Mouse (Mus musculus) layer of hippocampus, adult 18-20 months (tissue): ENCODE data around the gene Dcst2. TPM values are rescaled to one million over a fixed set of nuclear protein-coding genes. Genes with fewer than 3 reads are reported as not detected.

Experiments used
- DNase-seq, 2 experiments: peaks; one replicate each; pipeline ENCODE4 v3.0.0; 2022; ENCODE audit warnings: low spot score in 2 of 2
- total RNA-seq, 2 experiments: library from RNA; stranded (reverse); gene quantifications; 2 replicates each; pipeline ENCODE4 v1.2.3; 2021

Dcst2 gene
- total RNA-seq, 2 experiments from 2014 or later = 0.22 to 0.41 TPM

DNA sequence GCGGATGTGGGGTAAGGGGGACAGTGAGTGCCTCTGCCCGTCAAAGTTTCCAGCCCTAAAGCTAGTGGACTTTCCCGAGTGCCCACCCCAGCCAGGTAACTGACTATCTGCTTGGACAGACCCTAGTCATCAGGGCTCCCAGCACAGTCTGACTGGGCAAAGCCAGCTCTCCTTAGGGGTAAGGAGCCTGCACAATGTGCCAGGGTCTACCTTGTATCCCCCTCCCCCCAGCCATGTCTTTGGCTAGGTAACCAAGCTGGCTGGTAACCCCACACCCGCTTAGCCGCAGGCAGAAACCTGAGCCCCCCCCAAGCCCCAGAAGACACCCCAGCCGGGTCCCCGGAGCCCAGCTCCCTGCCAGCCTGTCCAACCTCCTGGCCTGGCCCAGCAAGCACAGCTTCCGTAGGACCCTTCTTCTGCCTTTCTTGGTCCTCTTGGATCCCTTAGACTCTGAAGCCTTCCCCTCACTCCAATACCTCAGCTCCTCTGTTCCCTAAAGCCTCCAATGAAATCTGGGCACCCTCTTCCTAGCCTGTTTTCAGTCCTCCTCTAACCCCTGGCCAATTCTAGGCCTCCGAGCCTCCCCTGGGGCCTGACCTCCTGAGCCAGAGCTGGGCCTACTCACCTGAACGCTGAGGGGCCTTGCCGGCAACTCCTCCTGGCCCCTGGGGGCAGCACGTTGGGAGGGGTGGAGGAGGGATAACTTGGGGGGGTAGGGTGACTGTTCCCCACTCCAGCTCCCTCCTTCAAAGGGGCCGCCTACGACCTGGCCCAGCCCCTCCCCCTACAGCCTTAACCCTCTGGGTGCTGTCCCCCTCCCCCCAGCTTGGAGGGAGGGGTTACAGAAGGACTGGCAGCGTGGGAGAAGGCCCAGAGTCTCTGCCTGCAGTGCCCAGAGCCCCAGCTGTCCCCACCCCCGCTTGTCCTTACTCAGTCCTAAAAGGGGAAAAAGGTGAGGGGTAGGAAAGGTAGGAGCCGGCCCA, 25.0 kb downstream of the Dcst2 start:
- DNase-seq = no peak

DNA sequence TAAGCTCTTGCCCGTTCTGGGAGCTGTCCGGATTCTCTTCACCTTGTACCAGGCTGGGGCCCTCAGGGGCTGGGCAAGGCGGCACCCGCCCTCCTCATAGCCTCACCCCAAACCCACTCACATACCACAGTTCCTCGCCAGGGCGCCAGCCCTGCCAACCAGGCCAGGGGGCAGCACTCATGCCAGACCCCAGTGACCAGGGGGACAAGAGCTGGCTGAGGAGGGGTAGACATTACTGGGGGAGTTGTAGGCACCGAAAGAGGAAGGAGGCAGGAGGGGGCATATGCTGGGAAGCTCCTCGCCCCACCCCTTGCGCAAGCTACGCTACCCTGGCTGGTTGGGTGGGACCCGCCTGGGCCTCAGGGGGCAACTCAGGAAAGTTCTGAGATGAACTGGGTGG, 25.9 kb downstream of the Dcst2 start:
- no peak for DNase-seq

DNA sequence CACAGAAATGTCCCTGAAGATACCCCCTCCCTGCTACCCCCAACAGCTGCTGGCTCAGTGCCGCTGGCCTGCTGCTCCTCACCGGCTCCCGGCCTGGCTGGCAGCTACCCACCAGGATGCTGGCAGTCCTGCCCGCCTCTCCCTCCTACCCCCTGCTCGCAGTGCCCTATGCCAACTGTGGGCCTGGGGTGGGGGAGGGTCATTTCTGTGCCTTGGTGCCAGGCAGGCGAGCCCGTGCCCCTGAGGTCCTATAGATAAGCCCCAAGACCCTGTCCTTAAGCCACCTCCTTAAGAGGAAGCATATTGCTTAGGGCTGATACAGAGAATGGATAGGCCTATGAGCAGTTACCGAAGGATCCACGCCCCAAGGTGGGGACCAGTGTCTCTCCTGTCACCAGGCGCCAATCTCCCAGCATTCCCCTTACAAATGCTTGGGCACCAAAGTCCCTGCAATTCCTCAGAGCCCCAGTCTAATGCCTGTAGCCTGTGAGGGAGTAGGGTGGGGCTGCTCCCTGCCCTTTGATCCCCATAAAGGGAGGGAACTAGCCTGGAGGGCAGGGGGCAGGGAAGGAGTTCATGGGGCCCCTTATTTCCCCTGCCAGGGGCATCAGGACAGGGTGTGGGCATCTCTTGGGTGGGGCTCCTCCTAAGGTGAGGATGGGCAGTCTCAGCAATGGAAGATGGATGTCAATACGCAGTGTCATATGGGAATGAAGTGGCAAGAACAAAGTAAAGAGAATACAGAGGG, 26.5 kb downstream of the Dcst2 start:
- DNase-seq = no peak

DNA sequence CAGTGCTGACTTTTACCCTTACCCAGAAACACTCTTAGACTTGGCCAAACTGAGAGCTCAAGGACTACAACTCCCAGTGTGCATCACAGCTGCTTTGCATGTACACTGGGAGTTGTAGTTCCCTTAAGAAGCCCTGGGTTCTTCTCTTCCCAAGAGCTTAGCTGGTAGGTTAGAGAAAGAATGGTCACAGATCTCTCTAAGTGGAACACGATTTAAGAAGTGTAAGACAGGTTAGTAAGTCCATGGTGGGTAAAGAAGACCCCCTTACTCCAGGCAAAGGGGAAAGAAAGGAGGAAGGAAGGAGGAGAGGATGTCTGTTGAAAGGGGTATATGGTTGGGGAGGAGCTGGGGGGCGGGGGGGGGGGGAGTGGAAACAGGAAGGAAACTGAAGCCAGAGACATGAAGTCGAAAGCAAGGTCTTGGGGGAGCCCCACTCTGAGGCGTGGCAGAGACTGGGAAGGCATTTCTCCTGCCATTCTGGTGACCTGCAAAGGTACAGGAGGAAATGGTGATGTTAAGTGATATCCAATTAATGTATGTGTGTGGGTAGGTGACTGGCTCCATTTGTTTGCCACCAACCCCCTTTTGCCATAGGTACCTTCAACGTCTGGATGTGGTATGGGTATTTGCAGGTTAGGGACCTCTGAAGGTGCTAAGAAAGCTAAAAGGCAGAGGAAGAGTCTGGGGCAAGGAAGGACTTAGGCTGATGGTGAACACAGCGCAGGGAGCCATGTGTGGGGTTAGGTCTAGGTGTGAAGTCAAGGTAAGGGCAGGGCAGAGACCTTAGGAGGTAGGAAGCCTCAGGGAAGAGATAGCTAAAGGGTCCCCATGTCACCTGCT, 27.3 kb downstream of the Dcst2 start:
- peak in 1 of 2 experiments; percentile 57 for DNase-seq

DNA sequence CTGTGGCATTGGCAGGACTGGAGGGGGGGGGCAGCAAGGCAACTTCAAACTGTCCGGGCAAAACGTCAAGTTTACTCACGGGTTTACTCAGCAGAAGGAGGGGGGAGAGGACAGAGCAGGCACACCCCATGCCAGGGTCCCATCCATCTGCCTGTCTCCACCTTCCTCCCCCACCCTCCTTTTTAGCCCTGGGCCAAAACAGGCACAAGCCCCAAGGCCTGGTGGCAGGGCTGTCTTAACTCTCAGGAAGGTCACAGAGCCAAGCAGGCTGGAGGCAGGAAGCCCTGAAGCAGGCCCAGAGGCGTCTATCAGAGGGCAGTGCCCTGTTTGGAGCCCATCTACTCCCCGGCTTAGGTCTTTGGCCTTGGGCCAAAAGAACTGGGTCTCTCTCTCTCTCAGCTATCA, 28.3 kb downstream of the Dcst2 start:
- DNase-seq = no peak

DNA sequence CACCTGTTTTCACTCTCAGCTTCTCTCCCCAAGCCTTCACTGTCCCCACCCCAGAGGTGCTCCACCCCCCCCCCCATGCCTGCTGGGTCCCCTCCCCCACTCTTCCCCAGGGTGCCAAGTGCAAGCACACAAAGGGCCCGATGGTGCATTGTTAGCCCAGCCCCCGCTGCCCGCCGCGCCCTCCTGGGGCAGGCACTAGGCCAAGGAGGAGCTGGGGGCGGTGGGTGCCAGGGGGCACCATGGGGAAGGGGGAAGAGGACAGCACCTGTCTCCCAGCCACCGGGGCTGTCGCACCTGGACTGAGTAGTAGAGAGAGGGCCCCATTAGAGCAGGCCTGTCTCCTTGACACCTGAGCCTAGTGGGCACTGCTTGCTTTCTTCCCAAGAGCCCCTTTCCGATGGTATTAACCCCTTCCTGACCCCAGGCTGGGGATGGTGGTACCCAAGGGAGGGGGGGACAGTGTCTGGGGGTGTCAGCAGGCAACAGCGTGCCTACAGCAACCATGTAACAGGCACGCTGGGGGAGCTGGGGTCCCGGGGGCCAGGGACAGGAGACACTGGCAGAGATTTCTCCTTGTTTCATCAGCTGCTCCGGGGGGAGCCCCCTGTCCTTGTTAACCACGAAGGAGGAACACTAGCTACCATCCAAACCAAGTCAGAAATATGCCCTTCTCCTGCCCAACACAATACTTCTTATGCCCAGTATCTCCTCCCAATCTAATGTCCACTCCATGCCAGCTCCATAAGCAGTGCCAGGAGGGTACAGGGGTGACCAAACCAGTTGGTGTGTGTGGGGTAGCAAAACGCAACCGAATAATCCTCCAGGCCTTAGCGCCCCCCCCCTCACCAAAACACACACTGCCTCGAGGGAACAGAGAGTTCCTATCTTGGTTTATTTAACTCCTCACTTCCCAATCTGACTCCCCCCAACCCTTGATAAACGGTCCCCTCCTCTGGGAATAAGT, 29.2 kb downstream of the Dcst2 start:
- no peak for DNase-seq

DNA sequence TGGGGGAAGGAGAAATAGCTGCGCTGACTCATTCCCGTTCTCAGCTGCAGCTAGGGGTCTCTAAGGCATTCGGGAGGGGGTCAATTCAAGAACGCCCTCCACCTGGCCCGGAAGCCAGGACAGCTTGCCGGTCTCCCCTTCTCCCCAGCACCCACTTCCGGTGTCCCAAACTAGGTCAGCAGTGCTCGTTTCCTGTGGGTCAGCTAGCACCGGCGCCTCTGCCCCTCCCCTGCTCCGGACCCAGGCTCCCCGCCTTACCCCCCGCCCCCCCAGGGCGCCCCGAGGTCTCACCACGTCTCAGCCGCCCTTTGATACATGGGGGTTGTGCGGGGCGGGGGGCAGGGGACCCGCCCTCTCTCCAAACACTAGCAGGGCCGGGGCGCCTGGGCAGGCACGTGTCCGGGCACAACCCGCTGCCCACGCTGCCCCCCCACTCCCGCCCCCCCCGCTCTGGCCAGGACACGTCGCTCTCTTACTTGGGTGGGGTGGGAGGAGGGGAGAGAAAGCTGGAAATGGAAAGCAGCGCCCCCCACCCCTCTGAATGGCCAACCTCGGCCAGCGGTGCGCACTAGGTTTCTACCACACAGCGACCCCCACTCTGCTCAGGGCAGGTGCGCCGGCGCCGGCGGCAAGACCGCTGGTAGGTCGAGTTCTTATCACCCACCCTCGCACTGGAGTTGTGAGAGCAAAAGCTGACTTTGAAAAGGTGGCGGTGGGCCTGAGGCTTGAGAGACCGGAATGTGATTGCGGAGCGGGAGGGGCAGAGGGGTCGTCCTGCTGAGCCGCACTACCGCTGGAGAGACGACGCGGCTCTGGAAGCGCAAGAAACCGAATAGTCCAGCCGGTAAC, 30.1 kb downstream of the Dcst2 start:
- no peak for DNase-seq

DNA sequence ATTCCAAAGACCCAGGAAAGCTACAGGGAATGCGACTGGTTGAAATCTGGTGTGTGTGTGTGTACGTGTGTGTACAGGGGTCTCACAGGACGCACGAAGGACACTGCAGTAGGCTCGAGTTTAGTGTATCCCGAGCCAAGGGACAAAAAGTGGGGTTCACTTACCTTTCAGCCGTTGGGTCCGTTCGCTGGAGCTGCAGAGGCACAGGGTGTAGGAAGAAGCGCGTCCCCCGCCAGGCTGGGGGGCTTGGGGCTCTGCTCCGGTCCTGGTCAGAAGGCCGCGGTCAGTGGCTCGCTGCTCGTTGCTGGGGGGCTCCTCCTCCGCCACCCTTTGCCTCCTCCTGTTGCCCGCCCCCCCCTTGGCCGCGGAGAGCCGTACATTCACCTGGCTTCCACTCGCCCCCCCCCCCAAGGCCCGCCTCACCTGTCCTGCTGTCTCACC, 31.1 kb downstream of the Dcst2 start:
- no peak for DNase-seq

DNA sequence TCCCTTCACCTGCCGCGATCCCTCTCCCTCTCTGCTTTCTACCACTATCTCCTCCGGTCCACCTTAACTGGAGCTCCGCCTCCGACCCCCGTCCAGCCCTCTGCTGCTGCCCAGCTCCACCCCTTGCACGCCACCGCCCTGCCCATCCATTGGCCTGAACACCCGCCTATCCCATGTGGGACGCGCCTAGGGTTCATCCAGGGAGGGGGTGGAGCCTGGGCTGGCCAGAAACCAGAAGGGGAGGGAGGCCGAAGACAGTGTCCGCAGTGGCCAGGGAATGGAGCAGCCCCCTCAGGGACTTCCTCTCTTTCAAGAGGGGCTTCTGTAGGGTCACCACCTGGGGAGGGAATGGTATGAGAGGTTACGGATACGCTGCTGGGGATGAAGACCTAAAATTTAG, 31.8 kb downstream of the Dcst2 start:
- peak; percentile 90 to 95 for DNase-seq

DNA sequence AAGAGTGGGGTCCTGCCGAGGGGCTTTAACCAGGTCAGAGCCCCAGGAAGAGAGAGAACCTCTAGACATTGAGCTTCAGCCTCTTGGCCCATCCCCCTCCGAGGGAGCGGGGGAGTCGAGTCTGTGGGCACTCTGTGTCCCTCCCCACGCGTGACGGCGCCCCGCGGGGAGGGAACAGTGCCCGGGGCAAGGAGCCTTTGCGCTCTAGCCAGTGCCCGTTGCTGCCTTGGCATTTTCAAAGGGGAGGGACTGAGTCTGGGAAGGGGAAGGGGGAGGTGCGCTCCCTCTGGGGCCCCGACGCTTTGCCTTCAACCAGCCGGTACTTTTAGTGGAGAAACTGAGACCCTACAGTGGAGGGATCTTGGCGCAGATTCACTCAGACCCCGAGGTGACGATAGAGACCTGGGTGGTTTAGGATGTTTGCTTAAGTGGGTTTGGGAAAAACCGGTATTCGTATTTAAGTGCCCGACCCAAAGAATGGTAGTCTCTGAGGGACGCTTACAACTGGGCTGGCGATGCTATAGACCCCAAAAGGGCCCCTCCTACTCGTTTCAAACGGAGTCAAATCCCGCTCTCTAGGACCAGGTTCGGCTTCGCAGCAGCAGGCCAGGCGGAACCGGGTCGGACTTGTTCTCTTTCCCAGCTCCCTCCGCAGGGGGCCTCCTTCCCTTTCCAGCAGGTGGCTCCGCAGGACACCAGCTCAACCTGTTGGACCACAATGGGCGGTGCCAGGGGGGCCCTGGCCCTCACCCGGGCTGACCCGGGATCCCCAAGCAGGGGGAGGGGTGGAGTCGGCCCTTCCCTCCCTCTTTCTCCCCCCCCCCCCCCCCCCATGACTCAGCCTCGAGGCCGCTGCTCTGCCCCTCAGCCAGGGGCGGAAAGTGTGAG, 32.5 kb downstream of the Dcst2 start, which contains the start of gene Zbtb7b:
Zbtb7b (minus strand) TSS at position 771 of the 888 bp plus-strand sequence.
- DNase-seq = peak in 1 of 2 experiments; percentile 61

DNA sequence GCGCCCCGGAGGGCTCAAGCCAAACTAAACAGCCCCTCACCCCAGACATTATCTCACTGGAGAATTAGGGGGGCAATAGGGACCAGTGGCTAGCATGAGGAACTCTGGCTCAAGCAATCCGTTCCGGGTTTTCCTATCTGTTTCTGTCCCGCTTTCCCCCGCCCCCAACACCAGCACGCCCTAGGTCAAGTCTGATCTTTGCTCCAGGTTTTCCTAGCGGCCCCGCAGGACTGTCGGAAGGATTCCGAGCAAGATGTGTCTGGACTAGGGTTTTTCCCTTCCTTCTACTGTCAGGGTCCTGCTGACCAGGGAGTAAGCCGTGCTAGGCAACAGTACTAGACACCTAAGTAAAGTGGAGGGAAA, 33.1 kb downstream of the Dcst2 start:
- peak in 1 of 2 experiments; percentile 64 for DNase-seq

DNA sequence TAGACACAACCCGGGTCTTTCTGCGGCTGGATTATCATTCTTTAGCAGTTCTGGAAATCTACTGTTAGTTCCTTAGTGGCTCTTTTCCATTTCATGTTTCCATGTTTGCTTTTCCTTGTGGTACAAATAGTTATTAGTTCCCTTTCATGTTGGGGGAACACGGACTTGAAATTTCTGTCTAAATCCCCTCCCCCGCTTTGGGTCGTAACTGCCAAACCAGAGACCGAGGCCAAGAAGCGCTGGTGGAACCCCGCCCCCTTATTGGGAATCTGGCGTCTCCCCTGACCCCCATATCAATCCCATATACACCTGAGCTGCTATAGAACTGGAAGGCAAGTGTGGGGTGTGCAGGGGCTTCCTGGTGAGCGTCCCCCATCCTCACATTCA, 33.6 kb downstream of the Dcst2 start:
- DNase-seq = no peak

DNA sequence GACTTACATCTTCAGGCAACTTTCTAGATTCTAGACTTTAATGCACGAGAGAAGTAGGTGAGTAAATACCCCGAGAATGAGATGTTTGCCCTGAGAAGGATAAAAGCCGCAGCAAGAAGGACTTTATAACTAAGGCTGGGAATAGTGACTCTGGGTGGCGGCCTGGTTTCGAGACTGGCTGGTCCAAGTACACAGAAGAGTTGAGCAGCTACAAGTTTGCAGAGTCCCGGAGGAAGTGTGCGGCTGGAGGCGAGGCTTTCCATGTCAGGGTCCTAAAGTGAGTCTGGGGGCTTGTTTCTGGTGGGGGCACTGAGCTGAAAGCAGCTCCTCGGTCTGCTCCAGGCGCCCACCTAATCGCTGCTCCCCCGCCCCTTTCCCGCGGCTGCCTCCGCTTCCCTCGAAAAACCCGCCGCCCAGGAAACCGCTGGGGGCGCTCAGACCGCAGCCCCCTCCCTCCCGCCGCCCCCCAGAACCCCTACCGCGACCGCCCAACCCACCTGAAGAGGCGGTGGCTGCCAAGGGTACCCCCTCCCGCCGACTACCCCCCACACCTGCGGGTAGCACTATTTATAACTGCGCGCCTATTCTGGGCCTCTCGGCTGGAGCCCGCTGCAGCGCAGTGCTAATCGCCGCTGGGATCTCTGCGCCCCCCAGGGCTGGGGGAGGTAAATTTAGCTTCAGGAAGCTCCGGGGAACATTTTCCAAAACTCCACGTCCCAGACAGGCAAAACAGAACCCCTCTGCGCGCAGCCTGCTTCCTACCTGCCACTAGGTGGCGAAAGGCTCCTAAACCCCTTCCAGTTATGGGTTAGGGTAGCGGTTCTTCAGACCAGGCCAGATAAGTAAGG, 34.3 kb downstream of the Dcst2 start:
- DNase-seq = peak in 1 of 2 experiments; percentile 62

DNA sequence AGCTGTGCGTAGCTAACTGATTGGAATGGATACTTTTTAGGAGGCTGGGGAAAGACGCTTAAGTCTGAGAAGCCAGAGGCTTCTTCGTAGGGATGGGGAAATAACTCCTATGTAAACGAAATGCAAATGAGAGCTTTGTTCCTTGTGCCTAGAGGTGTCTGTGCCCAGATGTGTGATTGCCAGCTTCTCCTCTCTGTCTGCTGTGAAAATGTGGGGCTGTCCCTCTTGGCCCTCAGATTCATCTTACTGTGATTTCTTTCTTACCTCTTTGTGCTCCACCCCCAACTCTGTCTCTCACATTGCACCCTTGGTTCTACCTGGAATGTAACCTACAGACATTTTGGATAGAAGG, 34.9 kb downstream of the Dcst2 start:
- no peak for DNase-seq

DNA sequence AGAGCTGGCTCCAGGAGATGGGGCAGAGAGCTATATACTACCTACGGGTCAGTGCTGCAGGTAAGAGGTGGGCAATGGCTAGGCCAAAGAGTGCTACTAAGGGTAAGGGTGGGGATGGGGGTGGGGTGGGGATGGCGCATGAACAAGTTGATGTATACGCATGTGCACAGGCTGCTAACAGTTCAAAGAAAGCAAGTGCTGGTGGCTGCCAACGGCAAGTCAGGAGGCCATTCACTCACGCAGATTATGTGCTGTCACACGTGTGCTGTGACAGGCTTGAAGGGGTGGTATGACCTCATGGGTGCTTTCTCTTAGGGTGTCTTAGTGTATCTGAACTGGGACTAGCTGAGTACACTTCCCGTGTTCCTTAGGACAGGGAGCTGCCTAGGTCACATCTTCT, 39.6 kb downstream of the Dcst2 start:
- no peak for DNase-seq

DNA sequence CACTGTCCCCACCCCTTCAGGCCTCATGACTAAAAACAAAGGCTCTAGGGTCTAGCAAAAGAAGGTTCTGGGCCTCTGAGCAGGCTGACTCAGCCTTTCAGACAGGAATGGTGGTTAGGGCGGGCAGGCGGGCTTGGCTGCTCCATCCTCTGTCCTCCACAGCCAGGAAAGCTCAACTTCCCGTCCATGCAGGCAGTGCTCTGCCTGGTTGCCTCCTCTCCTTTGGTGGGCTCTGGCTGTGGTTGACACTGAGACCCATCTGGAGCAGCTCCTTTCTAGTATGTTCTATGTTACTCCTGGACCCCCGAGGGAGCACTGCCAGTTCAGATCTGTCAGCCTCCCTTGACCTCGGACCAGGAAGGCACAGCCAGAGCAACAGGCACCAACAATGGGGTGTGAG, 40.9 kb downstream of the Dcst2 start, which contains the start of gene Lenep:
Lenep (minus strand) TSS at position 101 of the 400 bp plus-strand sequence.
- no peak for DNase-seq

DNA sequence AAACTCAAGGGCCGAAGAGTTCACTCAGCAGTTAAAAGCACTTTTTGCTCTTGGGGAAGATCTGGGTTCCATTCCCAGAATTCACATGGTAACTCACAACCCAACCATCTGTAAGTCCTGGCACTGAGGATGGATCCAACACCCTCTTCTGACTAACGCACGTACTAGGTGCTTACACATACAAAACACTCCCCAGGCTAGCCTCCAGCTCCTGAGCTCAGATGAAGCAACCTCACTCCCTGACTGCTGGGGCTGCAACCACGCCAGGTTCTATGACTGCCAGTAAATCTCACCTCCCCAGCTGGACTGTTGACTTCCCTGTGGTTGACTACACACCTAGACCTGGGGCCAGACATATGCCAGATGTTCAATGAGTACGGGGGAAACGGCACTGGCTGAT, 45.1 kb downstream of the Dcst2 start:
- no peak for DNase-seq
